Mouse (Mus musculus) midbrain, postnatal 0 days (tissue): ENCODE measurements around the gene Adamts8. TPM values are rescaled to one million over a fixed set of nuclear protein-coding genes. Genes with fewer than 3 reads are reported as not detected.
A peak's percentile ranks its signal among the peaks of the same experiment; 100 is the strongest.

Source experiments
- ATAC-seq: fragments of 200-750 bp; cut with Nextera tagmentation; 2 replicates; pipeline ENCODE4 v1.8.0; 2017; ENCODE audit warnings: moderate number of reproducible peaks, mild to moderate bottlenecking, moderate TSS enrichment, moderate library complexity; ENCODE audit not compliant: low FRiP score
- DNase-seq: peaks from one replicate; pipeline ENCODE4 v3.0.0-alpha.2; 2015; ENCODE audit warnings: low spot score
- H3K27ac ChIP-seq: fragments of 300-500 bp; sonication (generic); 2 replicates; pipeline ENCODE4 v1.5.1; 2014; ENCODE audit warnings: low read depth, mild to moderate bottlenecking, low read length, mixed read lengths
- H3K27me3 ChIP-seq: fragments of 300-500 bp; sonication (generic); 2 replicates; pipeline ENCODE4 v1.6.1; 2014; ENCODE audit warnings: low read length, control low read depth, mixed read lengths; ENCODE audit not compliant: insufficient read depth
- H3K36me3 ChIP-seq: fragments of 300-500 bp; sonication (generic); 2 replicates; pipeline ENCODE4 v1.6.1; 2014; ENCODE audit warnings: low read length, control low read depth, mixed read lengths; ENCODE audit not compliant: insufficient read depth
- H3K4me1 ChIP-seq: fragments of 300-500 bp; sonication (generic); 2 replicates; pipeline ENCODE4 v1.6.1; 2014; ENCODE audit warnings: mild to moderate bottlenecking, control low read depth, antibody characterized with exemption, low read length, mixed read lengths; ENCODE audit not compliant: insufficient read depth
- H3K4me2 ChIP-seq: fragments of 300-500 bp; sonication (generic); 2 replicates; pipeline ENCODE4 v1.6.1; 2014; ENCODE audit warnings: low read depth, mild to moderate bottlenecking, low read length, mixed read lengths; ENCODE audit not compliant: poor library complexity, severe bottlenecking
- H3K4me3 ChIP-seq: fragments of 300-500 bp; sonication (generic); 2 replicates; pipeline ENCODE4 v1.5.1; 2014; ENCODE audit warnings: low read depth, mild to moderate bottlenecking, low read length, moderate library complexity
- H3K9ac ChIP-seq: fragments of 300-500 bp; sonication (generic); replicated peaks from 2 replicates; pipeline ENCODE4 v1.6.1; 2014; ENCODE audit warnings: mild to moderate bottlenecking, low read length, moderate library complexity, mixed read lengths; ENCODE audit not compliant: poor library complexity, severe bottlenecking
- H3K9me3 ChIP-seq: fragments of 300-500 bp; sonication (generic); 2 replicates; pipeline ENCODE4 v1.6.1; 2016; ENCODE audit warnings: low read length, control low read depth
- CTCF ChIP-seq: IDR thresholded peaks from 2 replicates; pipeline ENCODE4 v1.5.1; 2016; ENCODE audit warnings: antibody characterized with exemption, mild to moderate bottlenecking
- WGBS: fragments of 180-500 bp; shearing (Covaris S2); extraction: QIAGEN DNeasy Blood & Tissue Kit; methylation state at CpG from one replicate; pipeline ENCODE4 v1.1.7; 2014; 5-methylcytosine and 5-hydroxymethylcytosine counted together
- polyA plus RNA-seq: library from polyadenylated mRNA; unstranded; fragments of >200 nt; fragmentation: Nextera tagmentation; extraction: Ambion mirVana; gene quantifications from 2 replicates; pipeline ENCODE4 v1.2.1, GENCODE M21; 2015
- total RNA-seq: library from RNA; depleted of rRNA; stranded (reverse); fragments of >200 nt; gene quantifications from 2 replicates; pipeline ENCODE4 v1.2.3, GENCODE M21; 2014

The Adamts8 gene
- total and polyA plus RNA-seq, 2 experiments from 2014 or later, result 1.2 to 3.0 TPM

DNA sequence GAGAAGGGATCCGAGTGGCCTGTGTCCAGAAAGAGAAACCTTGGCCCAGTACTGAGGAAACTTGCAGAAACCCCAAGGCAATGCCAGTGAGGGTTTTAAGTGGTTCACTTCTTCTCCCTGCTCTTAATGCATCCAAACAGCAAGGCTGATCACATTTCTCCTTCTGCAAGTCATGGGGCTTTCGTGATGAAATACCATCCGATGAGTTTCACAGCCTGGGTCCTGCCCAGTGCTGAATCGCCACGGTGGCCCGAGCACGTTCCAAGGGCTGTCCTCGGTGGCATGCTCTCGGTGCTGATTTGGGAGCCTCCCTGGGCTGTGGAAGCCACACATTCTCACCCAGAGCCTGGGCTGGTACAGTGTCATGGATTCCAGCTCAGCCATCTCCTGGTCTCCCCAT is 12.9 kb downstream of the Adamts8 start:
- WGBS, result 94% methylated on average over 9 of the region's 9 CpGs
- no peak overlapping the region for H3K9ac ChIP-seq
- H3K36me3 ChIP-seq, result no peaks in the 10 kb centered on the region
- H3K27ac ChIP-seq, result no peak overlapping the region
- DNase-seq, result no peak
- no peak for TF ChIP-seq CTCF
- H3K4me3 ChIP-seq, result no peak overlapping the region
- no peaks in the 10 kb centered on the region for H3K27me3 ChIP-seq
- no peak overlapping the region for H3K4me2 ChIP-seq
- no peaks in the 10 kb centered on the region for H3K9me3 ChIP-seq
- no peak for ATAC-seq
- no peaks in the 10 kb centered on the region for H3K4me1 ChIP-seq

GRCm38 (mm10) chr9:30963780-30964179 is 21.4 kb downstream of the Adamts8 start:
- Histone ChIP-seq H3K27me3 (no peaks in the 10 kb centered on the region), H3K4me1 (no peaks in the 10 kb centered on the region), H3K9me3 (no peaks in the 10 kb centered on the region), H3K9ac (no peak overlapping the region), H3K27ac (no peak overlapping the region), H3K4me2 (no peak overlapping the region), H3K4me3 (no peak overlapping the region), H3K36me3 (no peaks in the 10 kb centered on the region)
- 98% methylated on average over 4 of the region's 4 CpGs for WGBS
- ATAC-seq (no peak), DNase-seq (no peak)
- TF ChIP-seq CTCF, result no peak

DNA sequence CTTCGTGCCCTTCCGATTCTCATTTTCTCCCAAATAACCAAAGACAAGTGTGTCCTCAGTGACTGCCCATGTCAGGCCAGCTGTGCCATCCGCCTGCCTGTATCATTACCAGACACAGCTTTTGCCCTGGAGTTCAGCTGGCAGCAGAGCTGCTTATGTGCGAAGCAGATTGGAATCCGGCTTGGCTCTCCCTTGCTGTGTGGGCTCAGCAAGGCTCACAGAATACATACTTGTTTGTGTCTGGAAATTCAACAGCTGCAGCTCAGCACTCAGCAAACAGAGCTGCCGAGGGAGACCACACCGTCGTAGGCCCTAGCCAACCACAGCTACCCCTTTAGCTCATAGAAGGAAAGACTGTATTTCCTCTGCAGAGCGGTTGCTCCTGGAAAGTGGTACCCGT is 22.3 kb downstream of the Adamts8 start:
- ATAC-seq, result no peak
- Histone ChIP-seq H3K4me1 (no peaks in the 10 kb centered on the region), H3K4me3 (no peak overlapping the region), H3K4me2 (no peak overlapping the region), H3K27ac (no peak overlapping the region; the same call in 1 of the 2 replicates), H3K27me3 (no peaks in the 10 kb centered on the region), H3K9me3 (no peaks in the 10 kb centered on the region), H3K9ac (no peak overlapping the region), H3K36me3 (no peaks in the 10 kb centered on the region)
- peak; percentile 45 for DNase-seq
- TF ChIP-seq CTCF, result no peak
- WGBS, result 60% methylated on average over 10 of the region's 10 CpGs

DNA sequence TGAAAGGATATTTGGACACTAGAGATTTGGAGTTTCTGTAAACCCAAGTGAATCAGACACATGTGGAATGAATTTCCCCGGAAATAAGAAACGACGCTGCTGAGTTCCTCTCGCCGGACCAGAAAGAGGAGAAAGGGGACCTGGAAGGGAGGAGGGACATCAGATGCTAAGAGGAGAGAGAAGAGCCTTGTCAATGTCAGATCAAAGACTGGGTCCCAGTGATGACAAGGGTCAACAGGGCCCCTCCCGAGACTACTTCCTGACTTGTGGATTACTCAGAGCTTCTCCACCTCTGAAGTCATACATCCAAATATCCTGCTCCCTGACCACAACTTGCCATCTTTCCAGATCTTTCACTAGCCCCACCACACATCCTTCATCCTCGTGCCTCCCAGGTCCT is 24.5 kb downstream of the Adamts8 start:
- H3K9me3 ChIP-seq, result no peaks in the 10 kb centered on the region
- no peak overlapping the region for H3K27ac ChIP-seq
- no peak overlapping the region for H3K4me2 ChIP-seq
- no peak overlapping the region for H3K9ac ChIP-seq
- no peaks in the 10 kb centered on the region for H3K27me3 ChIP-seq
- no peaks in the 10 kb centered on the region for H3K4me1 ChIP-seq
- H3K36me3 ChIP-seq, result no peaks in the 10 kb centered on the region
- no peak overlapping the region for H3K4me3 ChIP-seq
- WGBS, result 73% methylated on average over 7 of the region's 7 CpGs
- no peak for TF ChIP-seq CTCF
- DNase-seq, result no peak
- ATAC-seq, result no peak

GRCm38 (mm10) chr9:30968130-30968529 is 25.8 kb downstream of the Adamts8 start:
- WGBS, result 84% methylated on average over 6 of the region's 6 CpGs
- H3K27me3 ChIP-seq, result no peaks in the 10 kb centered on the region
- no peaks in the 10 kb centered on the region for H3K36me3 ChIP-seq
- no peak for TF ChIP-seq CTCF
- no peaks in the 10 kb centered on the region for H3K4me1 ChIP-seq
- no peak overlapping the region for H3K4me3 ChIP-seq
- no peak overlapping the region for H3K4me2 ChIP-seq
- H3K9ac ChIP-seq, result no peak overlapping the region
- no peak for DNase-seq
- no peaks in the 10 kb centered on the region for H3K9me3 ChIP-seq
- H3K27ac ChIP-seq, result no peak overlapping the region
- no peak for ATAC-seq

- Histone ChIP-seq H3K4me3 (no peak overlapping the region), H3K27me3 (no peaks in the 10 kb centered on the region), H3K27ac (no peak overlapping the region), H3K4me2 (no peak overlapping the region), H3K4me1 (no peaks in the 10 kb centered on the region), H3K9ac (no peak overlapping the region), H3K9me3 (no peaks in the 10 kb centered on the region), H3K36me3 (no peaks in the 10 kb centered on the region)
- ATAC-seq (no peak), DNase-seq (no peak)
- WGBS, result 58% methylated on average over 3 of the region's 3 CpGs
- TF ChIP-seq CTCF, result no peak
Measured at GRCm38 (mm10) chr9:30970001-30970400, 27.6 kb downstream of the Adamts8 start.
